Mouse (Mus musculus): Measurements from ENCODE around the gene Fbxw9. TPM values are rescaled to one million over a fixed set of nuclear protein-coding genes. Genes with fewer than 3 reads are reported as not detected.

Gene Fbxw9
- 10 to 100 TPM; 79.0 to 80.0 TPM for total RNA-seq (2021)

- peak; percentile 88 for DNase-seq
- intact Hi-C loops (cut with DNase I), result no loop called here
These were observed at the start of gene Fbxw9 for GRCm38 (mm10) chr8:85059879-85060616. TSS of gene Fbxw9 (plus strand) at chr8:85060055.

GRCm38 (mm10) chr8:85011242-85011641 lies 48.6 kb upstream of the Fbxw9 start:
- DNase-seq, result no peak
- intact Hi-C loops (cut with DNase I), result no loop called here

- DNase-seq, result peak; percentile 74
- intact Hi-C loops (cut with DNase I), result no loop called here
These were observed 46.5 kb upstream of the Fbxw9 start for GRCm38 (mm10) chr8:85013230-85013840.

- intact Hi-C loops (cut with DNase I), result no loop called here
- no peak for DNase-seq
These were observed 45.4 kb upstream of the Fbxw9 start, which contains the start of gene Best2 for GRCm38 (mm10) chr8:85014431-85014830. TSS of gene Best2 (minus strand) at chr8:85014531.

GRCm38 (mm10) chr8:85016724-85017123 lies 43.1 kb upstream of the Fbxw9 start:
- intact Hi-C loops (cut with DNase I), result no loop called here

GRCm38 (mm10) chr8:85017209-85017608 lies 42.6 kb upstream of the Fbxw9 start:
- intact Hi-C loops (cut with DNase I), result no loop called here
- DNase-seq, result no peak

More at GRCm38 (mm10) chr8:85016724-85017123, 43.1 kb upstream of the Fbxw9 start:
- no peak for DNase-seq

GRCm38 (mm10) chr8:85021514-85022055 lies 38.3 kb upstream of the Fbxw9 start:
- DNase-seq, result no peak
- intact Hi-C loops (cut with DNase I), result no loop called here

GRCm38 (mm10) chr8:85023846-85024245 lies 36.0 kb upstream of the Fbxw9 start:
- DNase-seq, result no peak
- intact Hi-C loops (cut with DNase I), result no loop called here

GRCm38 (mm10) chr8:85025098-85025932 lies 34.5 kb upstream of the Fbxw9 start, which contains the start of gene Asna1:
TSS of gene Asna1 (minus strand) at chr8:85025281.
- intact Hi-C loops (cut with DNase I), result no loop called here
- peak; percentile 84 for DNase-seq

- intact Hi-C loops (cut with DNase I), result no loop called here
- DNase-seq, result peak; percentile 97
These were observed 33.0 kb upstream of the Fbxw9 start, which contains the start of gene Trir for GRCm38 (mm10) chr8:85026670-85027515. TSS of gene Trir (plus strand) at chr8:85026823.

- intact Hi-C loops (cut with DNase I), result no loop called here
- DNase-seq, result no peak
These were observed 32.4 kb upstream of the Fbxw9 start for GRCm38 (mm10) chr8:85027516-85027855.

- DNase-seq, result no peak
- intact Hi-C loops (cut with DNase I), result no loop called here
These were observed 31.9 kb upstream of the Fbxw9 start for GRCm38 (mm10) chr8:85027922-85028321.

GRCm38 (mm10) chr8:85029271-85029670 lies 30.6 kb upstream of the Fbxw9 start:
- no peak for DNase-seq
- intact Hi-C loops (cut with DNase I), result no loop called here

- DNase-seq, result no peak
- intact Hi-C loops (cut with DNase I), result no loop called here
These were observed 27.1 kb upstream of the Fbxw9 start for GRCm38 (mm10) chr8:85032622-85033311.

- intact Hi-C loops (cut with DNase I), result no loop called here
- DNase-seq, result no peak
These were observed 26.0 kb upstream of the Fbxw9 start for GRCm38 (mm10) chr8:85033867-85034266.

GRCm38 (mm10) chr8:85034764-85035163 lies 25.1 kb upstream of the Fbxw9 start:
- intact Hi-C loops (cut with DNase I), result no loop called here
- peak; percentile 80 for DNase-seq

GRCm38 (mm10) chr8:85035165-85035727 lies 24.6 kb upstream of the Fbxw9 start:
- intact Hi-C loops (cut with DNase I), result no loop called here

GRCm38 (mm10) chr8:85035728-85036310 lies 24.0 kb upstream of the Fbxw9 start:
- DNase-seq, result no peak
- intact Hi-C loops (cut with DNase I), result no loop called here

More at GRCm38 (mm10) chr8:85035165-85035727, 24.6 kb upstream of the Fbxw9 start:
- DNase-seq, result no peak

GRCm38 (mm10) chr8:85036381-85036717 lies 23.5 kb upstream of the Fbxw9 start:
- intact Hi-C loops (cut with DNase I), result no loop called here
- no peak for DNase-seq
